Mouse (Mus musculus) stomach, embryonic 15.5 days (tissue): Measurements from ENCODE around the gene Ap5z1. TPM values are rescaled to one million over a fixed set of nuclear protein-coding genes. Genes with fewer than 3 reads are reported as not detected.

Source experiments
- polyA plus RNA-seq: library from polyadenylated mRNA; unstranded; fragments of >200 nt; fragmentation: Nextera tagmentation; extraction: Ambion mirVana; gene quantifications from 2 replicates; pipeline ENCODE4 v1.2.1, GENCODE M21; 2015

Ap5z1 gene
- polyA plus RNA-seq, 1 experiment from 2014 or later, result 8.5 TPM

Other genes with a start within 250 kb of the Ap5z1 start
- gene Foxk1, start 62.4 kb upstream of the Ap5z1 start, polyA plus RNA-seq, result 5.6 and 5.7 TPM in 2 replicates
- 0.05 and 0.06 TPM in 2 replicates for gene Papolb, start 66.1 kb downstream of the Ap5z1 start, polyA plus RNA-seq
- 2.0 and 2.3 TPM in 2 replicates for gene Radil, start 87.2 kb downstream of the Ap5z1 start, polyA plus RNA-seq
- gene Mmd2, start 144.9 kb downstream of the Ap5z1 start, polyA plus RNA-seq, result 3.6 and 4.2 TPM in 2 replicates
- 38.8 and 38.9 TPM in 2 replicates for gene Wipi2, start 163.8 kb downstream of the Ap5z1 start, polyA plus RNA-seq
- 7.2 and 7.4 TPM in 2 replicates for gene Slc29a4, start 228.6 kb downstream of the Ap5z1 start, polyA plus RNA-seq